Mouse (Mus musculus): ENCODE data around the gene Vsig10l. TPM values are rescaled to one million over a fixed set of nuclear protein-coding genes. Genes with fewer than 3 reads are reported as not detected.
A peak's percentile ranks its signal among the peaks of the same experiment; 100 is the strongest.

Gene Vsig10l
- polyA plus RNA-seq, 1 experiment, result 1.9 TPM

DNA sequence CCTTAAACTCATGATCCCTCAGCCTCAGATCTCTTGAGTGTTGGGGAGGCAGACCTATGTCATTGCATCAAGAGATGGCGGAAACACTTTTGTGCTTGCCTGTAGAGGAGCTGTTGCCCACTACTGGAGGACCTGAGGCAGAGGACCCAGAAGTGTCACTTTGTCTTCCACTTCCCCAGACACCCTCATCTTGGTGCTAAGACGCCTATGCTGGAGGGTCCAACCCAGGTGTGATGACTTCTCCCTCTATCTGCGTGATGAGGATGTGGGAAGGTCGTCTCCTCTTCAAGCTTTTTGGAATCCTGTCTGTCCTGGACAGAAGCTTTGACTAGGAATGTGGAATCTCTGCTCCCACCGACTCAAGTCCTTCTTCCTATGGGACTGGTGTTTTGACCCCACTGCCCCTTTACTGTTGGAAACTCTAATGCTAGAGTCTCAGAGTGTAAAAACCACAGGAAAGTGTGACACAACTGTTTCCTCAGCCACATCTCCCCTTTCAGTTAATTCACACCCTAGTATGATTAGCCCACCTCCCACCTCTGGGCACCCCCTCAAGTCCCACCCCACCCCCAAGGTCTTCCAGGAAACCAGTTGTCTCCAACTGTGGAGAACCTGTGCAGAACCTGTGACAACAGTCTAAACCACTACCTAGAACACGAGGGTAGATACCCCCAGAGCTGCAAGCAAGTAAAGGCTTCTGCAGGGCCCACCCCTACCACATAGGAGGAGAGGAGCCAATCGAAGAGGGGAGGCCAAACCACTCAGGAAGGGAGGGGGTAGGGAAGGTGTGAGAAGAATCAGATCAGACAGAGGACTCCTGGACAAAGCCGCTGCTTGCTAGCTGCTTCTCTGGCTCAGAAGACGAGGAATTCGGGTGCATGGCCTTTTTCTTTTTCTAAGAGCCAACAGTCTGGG is 26.4 kb upstream of the Vsig10l start, which contains the start of gene Nkg7:
TSS of gene Nkg7 (plus strand) at position 733 of the 915 bp plus-strand sequence.
- H3K27me3 ChIP-seq (ENCODE audit: control insufficient read depth, insufficient read depth, low read length), result no peaks in the 10 kb centered on the region
- 66% methylated on average over 10 of the region's 10 CpGs for WGBS
- no peak within 1 kb of the TSS for H3K4me3 ChIP-seq (replicated peaks; ENCODE audit: insufficient read depth, low read depth, low read length)
- no peak for DNase-seq
- TF ChIP-seq CTCF (IDR thresholded peaks at IDR 0.05; ENCODE audit: borderline replicate concordance, insufficient read depth, low read depth, low read length) (no peak), POLR2A (IDR thresholded peaks at IDR 0.05; ENCODE audit: borderline replicate concordance, insufficient read depth, low read length) (no peak)
- H3K4me1 ChIP-seq (ENCODE audit: control insufficient read depth, insufficient read depth, low read length), result no peaks in the 10 kb centered on the region
- H3K27ac ChIP-seq (ENCODE audit: insufficient read depth, low read length), result no peak within 1 kb of the TSS

DNA sequence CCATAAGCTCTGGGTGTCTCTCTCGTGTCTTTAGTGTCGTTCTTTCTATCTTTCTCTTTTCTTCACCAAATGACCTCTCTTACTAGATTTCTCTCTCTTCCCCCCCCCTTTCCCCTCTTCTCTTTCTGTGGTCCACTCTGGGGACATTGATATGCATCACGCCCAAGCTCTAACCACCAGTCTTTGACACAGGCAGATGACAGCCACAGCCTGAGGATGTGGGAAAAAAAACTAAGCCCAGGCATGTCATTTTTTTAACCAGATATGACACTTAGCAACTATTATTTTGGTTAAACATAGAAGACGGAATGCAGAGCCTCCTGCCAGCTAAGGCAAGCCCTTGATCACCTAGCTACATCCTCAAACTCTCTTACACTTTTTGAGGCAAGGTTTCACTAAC is 24.3 kb upstream of the Vsig10l start:
- no peak overlapping the region for H3K27ac ChIP-seq (ENCODE audit: insufficient read depth, low read length)
- H3K4me1 ChIP-seq (ENCODE audit: control insufficient read depth, insufficient read depth, low read length), result no peaks in the 10 kb centered on the region
- no peak for TF ChIP-seq CTCF (IDR thresholded peaks at IDR 0.05; ENCODE audit: borderline replicate concordance, insufficient read depth, low read depth, low read length)
- TF ChIP-seq POLR2A (IDR thresholded peaks at IDR 0.05; ENCODE audit: borderline replicate concordance, insufficient read depth, low read length), result no peak
- no peaks in the 10 kb centered on the region for H3K27me3 ChIP-seq (ENCODE audit: control insufficient read depth, insufficient read depth, low read length)
- WGBS, result 83% methylated on average over 4 of the region's 4 CpGs
- no peak for DNase-seq
- H3K4me3 ChIP-seq (replicated peaks; ENCODE audit: insufficient read depth, low read depth, low read length), result no peak overlapping the region

DNA sequence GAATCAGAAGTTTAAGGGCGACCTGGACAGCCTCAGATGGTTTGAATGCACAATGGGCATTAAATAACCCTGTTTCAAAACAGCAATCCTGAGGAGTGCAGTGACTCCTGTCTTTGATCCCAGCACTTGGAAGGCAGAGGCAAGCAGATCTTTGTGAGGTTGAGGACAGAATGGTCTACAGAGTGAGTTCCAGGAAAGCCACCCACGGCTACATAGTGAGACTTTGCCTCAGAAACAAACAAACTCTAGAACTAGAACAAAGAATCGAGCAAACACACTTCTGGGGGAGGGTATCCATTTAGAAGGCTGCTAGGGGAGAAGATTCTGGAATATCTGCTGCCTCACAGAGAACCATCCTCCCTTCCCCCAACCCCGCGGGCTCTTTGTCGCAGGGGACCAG is 22.5 kb upstream of the Vsig10l start, which contains the start of gene Cldnd2:
TSS of gene Cldnd2 (plus strand) at position 301 of the 400 bp plus-strand sequence.
- H3K27ac ChIP-seq (ENCODE audit: insufficient read depth, low read length), result no peak within 1 kb of the TSS
- TF ChIP-seq POLR2A (IDR thresholded peaks at IDR 0.05; ENCODE audit: borderline replicate concordance, insufficient read depth, low read length) (no peak), CTCF (IDR thresholded peaks at IDR 0.05; ENCODE audit: borderline replicate concordance, insufficient read depth, low read depth, low read length) (no peak)
- no peak within 1 kb of the TSS for H3K4me3 ChIP-seq (replicated peaks; ENCODE audit: insufficient read depth, low read depth, low read length)
- no peak for DNase-seq
- H3K4me1 ChIP-seq (ENCODE audit: control insufficient read depth, insufficient read depth, low read length), result no peaks in the 10 kb centered on the region
- no peaks in the 10 kb centered on the region for H3K27me3 ChIP-seq (ENCODE audit: control insufficient read depth, insufficient read depth, low read length)
- WGBS, result 81% methylated on average over 6 of the region's 6 CpGs

DNA sequence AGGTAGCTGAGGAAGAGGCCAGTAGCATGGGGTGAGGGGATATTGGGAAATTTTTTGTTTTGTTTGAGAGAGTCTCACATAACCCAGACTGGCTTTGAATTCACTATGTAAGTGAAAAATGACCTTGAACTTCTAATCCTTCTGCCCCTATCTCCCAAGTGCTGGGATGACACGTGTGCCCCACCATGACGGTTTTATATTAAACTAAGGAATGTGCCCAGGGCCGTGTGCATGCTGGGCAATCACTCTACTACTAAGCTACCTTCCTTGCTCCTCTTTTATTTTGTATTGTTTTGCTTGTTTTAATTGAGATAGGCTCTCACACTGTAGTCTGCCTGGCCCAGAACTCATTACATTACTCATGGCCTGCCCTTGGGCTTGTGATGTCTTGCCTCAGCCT is 21.9 kb upstream of the Vsig10l start:
- no peak overlapping the region for H3K27ac ChIP-seq (ENCODE audit: insufficient read depth, low read length)
- no peaks in the 10 kb centered on the region for H3K27me3 ChIP-seq (ENCODE audit: control insufficient read depth, insufficient read depth, low read length)
- no peaks in the 10 kb centered on the region for H3K4me1 ChIP-seq (ENCODE audit: control insufficient read depth, insufficient read depth, low read length)
- no peak overlapping the region for H3K4me3 ChIP-seq (replicated peaks; ENCODE audit: insufficient read depth, low read depth, low read length)
- WGBS, result 86% methylated on average over 3 of the region's 3 CpGs
- TF ChIP-seq POLR2A (IDR thresholded peaks at IDR 0.05; ENCODE audit: borderline replicate concordance, insufficient read depth, low read length), result no peak
- DNase-seq, result no peak

DNA sequence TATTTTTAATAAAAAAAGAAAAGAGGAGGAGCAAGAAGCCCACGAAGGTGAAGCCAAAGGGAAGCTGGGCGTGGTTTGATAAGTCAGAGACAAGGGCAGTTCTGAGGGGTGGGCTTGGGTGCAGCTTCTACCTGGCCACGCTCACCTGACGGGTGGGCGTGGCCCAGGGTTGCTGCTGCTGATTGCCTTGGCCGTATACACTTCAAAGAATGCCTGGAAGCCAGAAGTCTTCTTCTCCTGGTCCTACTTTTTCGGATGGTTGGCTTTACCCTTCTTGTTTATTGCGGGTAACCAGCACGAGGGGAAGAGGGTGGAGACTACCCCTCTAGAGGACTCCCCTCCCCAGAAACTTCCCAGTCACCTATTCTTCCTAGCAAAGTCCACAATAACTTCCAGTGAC is 20.3 kb upstream of the Vsig10l start:
- TF ChIP-seq CTCF (IDR thresholded peaks at IDR 0.05; ENCODE audit: borderline replicate concordance, insufficient read depth, low read depth, low read length) (no peak), POLR2A (IDR thresholded peaks at IDR 0.05; ENCODE audit: borderline replicate concordance, insufficient read depth, low read length) (no peak)
- Histone ChIP-seq H3K4me1 (ENCODE audit: control insufficient read depth, insufficient read depth, low read length) (no peaks in the 10 kb centered on the region), H3K27me3 (ENCODE audit: control insufficient read depth, insufficient read depth, low read length) (no peaks in the 10 kb centered on the region), H3K4me3 (replicated peaks; ENCODE audit: insufficient read depth, low read depth, low read length) (peak overlapping the region; percentile 84), H3K27ac (ENCODE audit: insufficient read depth, low read length) (no peak overlapping the region)
- WGBS, result 18% methylated on average over 9 of the region's 9 CpGs
- DNase-seq, result no peak

DNA sequence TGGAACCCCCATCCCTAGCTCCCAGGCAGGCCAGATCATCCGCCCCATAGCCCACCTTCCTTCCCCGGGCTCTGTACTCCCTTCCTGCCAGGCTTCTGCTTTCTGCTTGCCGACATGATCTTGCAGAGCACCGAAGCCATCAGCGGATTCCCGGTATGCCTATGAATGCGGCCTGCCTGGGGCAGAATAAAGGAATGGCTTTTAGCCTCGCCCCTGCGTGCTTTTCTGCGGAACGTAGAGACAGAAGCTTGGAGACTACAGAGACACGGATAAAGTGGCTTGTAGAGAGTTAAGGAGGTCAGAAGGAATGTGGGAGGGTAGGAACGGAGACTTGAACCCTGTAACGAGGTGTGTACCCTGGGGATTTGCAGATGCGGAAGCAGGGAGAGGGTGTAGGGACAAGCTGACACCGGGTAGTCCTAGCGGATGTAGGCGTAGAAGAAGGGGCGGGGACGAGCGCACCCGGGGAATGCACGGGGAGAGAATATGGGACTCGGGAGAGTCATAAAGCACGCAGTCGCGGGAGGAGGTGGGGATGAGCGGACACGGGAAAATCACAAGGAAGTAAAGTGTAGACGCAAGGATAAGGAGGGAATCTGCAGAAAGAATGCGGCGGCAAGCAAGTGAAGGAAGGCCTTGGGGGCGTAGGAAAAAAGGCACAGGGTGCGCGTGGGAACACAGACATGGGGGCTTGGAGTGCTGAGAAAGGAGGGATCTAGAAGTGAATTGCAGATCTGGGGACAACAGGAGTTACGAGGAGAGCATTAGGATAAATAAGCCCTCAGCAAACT is 19.6 kb upstream of the Vsig10l start:
- TF ChIP-seq CTCF (IDR thresholded peaks at IDR 0.05; ENCODE audit: borderline replicate concordance, insufficient read depth, low read depth, low read length) (no peak), POLR2A (IDR thresholded peaks at IDR 0.05; ENCODE audit: borderline replicate concordance, insufficient read depth, low read length) (no peak)
- DNase-seq, result peak; percentile 65 to 66
- H3K4me3 ChIP-seq (replicated peaks; ENCODE audit: insufficient read depth, low read depth, low read length), result peak overlapping the region; percentile 84
- WGBS, result under 1% methylated on average over 36 of the region's 36 CpGs
- H3K27ac ChIP-seq (ENCODE audit: insufficient read depth, low read length), result peak overlapping the region; percentile 72
- no peaks in the 10 kb centered on the region for H3K4me1 ChIP-seq (ENCODE audit: control insufficient read depth, insufficient read depth, low read length)
- no peaks in the 10 kb centered on the region for H3K27me3 ChIP-seq (ENCODE audit: control insufficient read depth, insufficient read depth, low read length)

DNA sequence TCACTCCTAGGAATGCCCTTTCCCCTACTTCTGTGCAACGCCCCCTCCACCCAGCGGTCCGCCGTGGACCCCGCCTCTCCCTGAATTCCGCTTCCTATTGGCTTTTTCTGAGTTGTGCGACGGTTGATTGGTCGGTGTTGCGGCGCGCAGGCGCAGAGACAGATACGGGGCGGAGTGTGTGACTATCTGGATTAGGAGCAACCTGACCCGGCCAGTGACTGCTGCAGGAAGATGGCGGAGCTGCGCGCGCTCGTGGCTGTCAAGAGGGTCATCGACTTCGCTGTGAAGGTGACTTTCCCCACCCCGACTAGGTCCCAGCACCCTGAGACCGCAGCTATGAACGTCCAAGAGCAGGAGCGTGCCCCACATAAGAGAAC is 19.0 kb upstream of the Vsig10l start, which contains the start of the genes Etfb and Gm45233:
TSS of gene Etfb (plus strand) at position 167 of the 377 bp plus-strand sequence.
TSS of gene Gm45233 (plus strand) at position 212 of the 377 bp plus-strand sequence.
- under 1% methylated on average over 27 of the region's 27 CpGs for WGBS
- peak; percentile 94 to 98 for DNase-seq
- TF ChIP-seq CTCF (IDR thresholded peaks at IDR 0.05; ENCODE audit: borderline replicate concordance, insufficient read depth, low read depth, low read length) (no peak), POLR2A (IDR thresholded peaks at IDR 0.05; ENCODE audit: borderline replicate concordance, insufficient read depth, low read length) (peak; percentile 88)

More for the DNA sequence above, 19.0 kb upstream of the Vsig10l start, which contains the start of the genes Etfb and Gm45233:
- no peaks in the 10 kb centered on the region for H3K27me3 ChIP-seq (ENCODE audit: control insufficient read depth, insufficient read depth, low read length)
- peak within 1 kb of the TSS; percentile 72 for H3K27ac ChIP-seq (ENCODE audit: insufficient read depth, low read length)
- H3K4me1 ChIP-seq (ENCODE audit: control insufficient read depth, insufficient read depth, low read length), result no peaks in the 10 kb centered on the region
- peak within 1 kb of the TSS; percentile 86 for H3K4me3 ChIP-seq (replicated peaks; ENCODE audit: insufficient read depth, low read depth, low read length)

All from cerebellum, adult 2 months (tissue).